Mouse (Mus musculus): Measurements from ENCODE around the gene Wwox. TPM values are rescaled to one million over a fixed set of nuclear protein-coding genes. Genes with fewer than 3 reads are reported as not detected.

Gene Wwox
- 13.3 and 13.8 TPM in 2 replicates for polyA plus RNA-seq (2014; fragmentation: Nextera tagmentation; extraction: Ambion mirVana)

DNA sequence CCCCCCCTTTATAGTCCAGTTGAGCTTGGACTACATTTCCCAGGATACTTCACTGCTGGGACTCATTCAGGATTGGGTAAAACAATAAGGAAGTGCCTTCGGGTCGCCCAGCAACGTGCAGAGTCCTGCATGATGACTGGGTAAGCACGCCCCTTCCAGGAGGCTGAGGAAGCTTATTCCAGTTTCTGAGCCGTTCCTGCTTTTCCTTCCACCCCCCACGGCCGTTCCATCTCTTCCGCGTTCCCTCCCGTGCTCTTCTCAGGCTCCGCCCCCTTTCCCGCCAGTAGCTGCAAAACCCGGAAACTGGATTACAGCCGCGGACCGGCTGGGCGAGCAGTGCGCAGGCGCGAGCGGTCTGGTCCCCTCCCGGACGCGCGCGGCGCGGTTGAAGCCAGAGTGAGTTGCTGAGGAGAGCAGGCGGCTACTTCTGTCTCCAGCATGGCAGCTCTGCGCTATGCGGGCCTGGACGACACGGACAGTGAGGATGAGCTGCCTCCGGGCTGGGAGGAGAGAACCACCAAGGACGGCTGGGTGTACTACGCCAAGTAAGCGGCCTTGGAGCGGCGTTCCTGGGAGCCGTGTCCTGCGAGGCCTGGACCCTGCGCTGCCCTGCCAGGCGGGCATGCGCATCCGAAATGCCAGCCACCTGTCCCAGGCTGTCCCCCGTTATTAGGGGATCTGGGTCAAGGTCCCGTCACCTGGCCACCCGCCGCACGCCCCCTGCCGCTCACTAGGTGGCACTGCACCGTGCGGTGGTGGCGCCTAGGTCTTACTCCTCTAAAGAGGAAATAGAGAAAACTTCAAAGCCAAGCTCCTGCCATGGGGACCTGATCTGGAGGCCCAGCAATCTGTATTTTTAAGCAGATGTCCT is at the start of gene Wwox:
Gene Wwox (plus strand): TSS at position 322 of the 871 bp plus-strand sequence.
- Histone ChIP-seq H3K9me3 (ENCODE audit: control insufficient read depth, low read length) (no peaks in the 10 kb centered on the region), H3K27me3 (ENCODE audit: control insufficient read depth, insufficient read depth, low read length) (no peaks in the 10 kb centered on the region), H3K4me3 (ENCODE audit: low read depth, low read length) (peak within 1 kb of the TSS; percentile 53), H3K9ac (replicated peaks; ENCODE audit: low read depth, low read length) (peak within 1 kb of the TSS; percentile 51), H3K36me3 (ENCODE audit: control insufficient read depth, insufficient read depth, low read length) (no peaks in the 10 kb centered on the region), H3K4me1 (ENCODE audit: control insufficient read depth, insufficient read depth, low read length) (peaks cover 10% of the 10 kb centered on the region), H3K4me2 (ENCODE audit: low read depth, low read length) (peak within 1 kb of the TSS; percentile 66), H3K27ac (ENCODE audit: low read depth, low read length) (peak within 1 kb of the TSS; percentile 58)
- WGBS, result under 1% methylated on average over 53 of the region's 54 CpGs
- peak; percentile 99 for ATAC-seq (ENCODE audit: low read depth)

- H3K27me3 ChIP-seq (ENCODE audit: control insufficient read depth, insufficient read depth, low read length), result no peaks in the 10 kb centered on the region
These were observed 48.8 kb upstream of the Wwox start for GRCm38 (mm10) chr8:114390465-114391254.

GRCm38 (mm10) chr8:114398326-114398725 is 41.1 kb upstream of the Wwox start:
- Histone ChIP-seq H3K9me3 (ENCODE audit: control insufficient read depth, low read length) (no peaks in the 10 kb centered on the region), H3K9ac (replicated peaks; ENCODE audit: low read depth, low read length) (no peak overlapping the region), H3K4me3 (ENCODE audit: low read depth, low read length) (no peak overlapping the region), H3K4me1 (ENCODE audit: control insufficient read depth, insufficient read depth, low read length) (no peaks in the 10 kb centered on the region), H3K36me3 (ENCODE audit: control insufficient read depth, insufficient read depth, low read length) (no peaks in the 10 kb centered on the region), H3K27ac (ENCODE audit: low read depth, low read length) (no peak overlapping the region), H3K27me3 (ENCODE audit: control insufficient read depth, insufficient read depth, low read length) (no peaks in the 10 kb centered on the region), H3K4me2 (ENCODE audit: low read depth, low read length) (no peak overlapping the region)
- ATAC-seq (ENCODE audit: low read depth), result no peak
- WGBS, result 90% methylated on average over 5 of the region's 5 CpGs

More at GRCm38 (mm10) chr8:114390465-114391254, 48.8 kb upstream of the Wwox start:
- no peak overlapping the region for H3K4me3 ChIP-seq (ENCODE audit: low read depth, low read length)
- H3K9me3 ChIP-seq (ENCODE audit: control insufficient read depth, low read length), result no peaks in the 10 kb centered on the region
- H3K36me3 ChIP-seq (ENCODE audit: control insufficient read depth, insufficient read depth, low read length), result no peaks in the 10 kb centered on the region
- no peak overlapping the region for H3K9ac ChIP-seq (replicated peaks; ENCODE audit: low read depth, low read length)
- no peak overlapping the region for H3K27ac ChIP-seq (ENCODE audit: low read depth, low read length)
- no peak for ATAC-seq (ENCODE audit: low read depth)
- WGBS, result 89% methylated on average over 11 of the region's 13 CpGs
- H3K4me1 ChIP-seq (ENCODE audit: control insufficient read depth, insufficient read depth, low read length), result no peaks in the 10 kb centered on the region
- no peak overlapping the region for H3K4me2 ChIP-seq (ENCODE audit: low read depth, low read length)

- no peak for ATAC-seq (ENCODE audit: low read depth)
- Histone ChIP-seq H3K4me1 (ENCODE audit: control insufficient read depth, insufficient read depth, low read length) (no peaks in the 10 kb centered on the region), H3K4me3 (ENCODE audit: low read depth, low read length) (no peak overlapping the region), H3K27ac (ENCODE audit: low read depth, low read length) (no peak overlapping the region), H3K27me3 (ENCODE audit: control insufficient read depth, insufficient read depth, low read length) (no peaks in the 10 kb centered on the region), H3K9ac (replicated peaks; ENCODE audit: low read depth, low read length) (no peak overlapping the region), H3K36me3 (ENCODE audit: control insufficient read depth, insufficient read depth, low read length) (no peaks in the 10 kb centered on the region), H3K4me2 (ENCODE audit: low read depth, low read length) (no peak overlapping the region), H3K9me3 (ENCODE audit: control insufficient read depth, low read length) (no peaks in the 10 kb centered on the region)
- WGBS, result 96% methylated on average over 5 of the region's 5 CpGs
These were observed 40.2 kb upstream of the Wwox start for GRCm38 (mm10) chr8:114399273-114399672.

- Histone ChIP-seq H3K9ac (replicated peaks; ENCODE audit: low read depth, low read length) (no peak overlapping the region), H3K4me2 (ENCODE audit: low read depth, low read length) (no peak overlapping the region), H3K9me3 (ENCODE audit: control insufficient read depth, low read length) (no peaks in the 10 kb centered on the region), H3K4me1 (ENCODE audit: control insufficient read depth, insufficient read depth, low read length) (no peaks in the 10 kb centered on the region), H3K27me3 (ENCODE audit: control insufficient read depth, insufficient read depth, low read length) (no peaks in the 10 kb centered on the region), H3K27ac (ENCODE audit: low read depth, low read length) (no peak overlapping the region), H3K4me3 (ENCODE audit: low read depth, low read length) (no peak overlapping the region), H3K36me3 (ENCODE audit: control insufficient read depth, insufficient read depth, low read length) (no peaks in the 10 kb centered on the region)
- ATAC-seq (ENCODE audit: low read depth), result no peak
- WGBS, result 48% methylated on average over 7 of the region's 7 CpGs
These were observed 37.8 kb upstream of the Wwox start for GRCm38 (mm10) chr8:114401679-114402078.

DNA sequence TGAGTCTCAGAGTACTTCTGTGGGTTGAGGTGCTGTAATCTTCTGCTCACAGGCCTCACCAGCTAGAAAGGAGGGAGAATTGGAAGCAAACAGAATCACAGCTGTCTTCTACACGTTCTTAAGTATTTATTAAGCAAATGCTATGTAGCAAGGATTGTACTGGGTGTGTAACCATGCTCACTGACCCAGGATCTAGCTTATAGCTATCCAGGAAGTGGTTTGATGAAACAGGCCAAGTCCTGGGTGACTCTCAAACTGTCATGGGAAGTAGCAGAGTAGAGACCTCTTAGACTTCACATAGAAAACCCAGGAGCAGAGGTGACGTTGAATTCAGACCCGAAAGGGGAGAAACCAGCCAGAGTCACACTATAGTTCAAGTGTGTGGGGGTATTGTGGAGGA is 28.0 kb upstream of the Wwox start:
- H3K36me3 ChIP-seq (ENCODE audit: control insufficient read depth, insufficient read depth, low read length), result no peaks in the 10 kb centered on the region
- H3K4me3 ChIP-seq (ENCODE audit: low read depth, low read length), result no peak overlapping the region
- whole genome bisulfite sequencing, result 87% methylated on average over 3 of the region's 3 CpGs
- no peak overlapping the region for H3K9ac ChIP-seq (replicated peaks; ENCODE audit: low read depth, low read length)
- H3K4me1 ChIP-seq (ENCODE audit: control insufficient read depth, insufficient read depth, low read length), result no peaks in the 10 kb centered on the region
- ATAC-seq (ENCODE audit: low read depth), result no peak
- H3K27me3 ChIP-seq (ENCODE audit: control insufficient read depth, insufficient read depth, low read length), result no peaks in the 10 kb centered on the region
- H3K4me2 ChIP-seq (ENCODE audit: low read depth, low read length), result no peak overlapping the region
- H3K27ac ChIP-seq (ENCODE audit: low read depth, low read length), result no peak overlapping the region
- no peaks in the 10 kb centered on the region for H3K9me3 ChIP-seq (ENCODE audit: control insufficient read depth, low read length)

DNA sequence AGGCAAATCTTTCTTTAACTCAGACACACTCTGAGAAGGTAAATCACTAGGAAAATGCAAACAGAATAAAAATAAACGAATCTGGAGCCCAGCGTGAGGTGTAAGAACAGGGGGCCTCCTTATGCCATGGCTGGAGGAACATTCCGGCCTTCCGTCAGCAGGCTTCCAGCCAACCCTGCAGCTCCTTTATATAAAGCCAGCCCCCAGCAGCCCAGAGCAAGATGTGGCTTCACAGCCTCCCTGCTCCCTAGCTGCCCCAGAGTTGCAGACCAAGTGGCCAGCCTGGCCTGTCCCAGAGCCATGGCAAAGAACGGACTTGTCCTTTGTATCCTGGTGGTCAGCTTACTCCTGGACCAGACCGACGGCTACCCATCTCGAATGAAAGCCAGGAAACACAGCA is 21.7 kb upstream of the Wwox start, which contains the start of gene Clec3a:
Gene Clec3a (plus strand): TSS at position 301 of the 400 bp plus-strand sequence.
- 79% methylated on average over 8 of the region's 8 CpGs for WGBS
- Histone ChIP-seq H3K36me3 (ENCODE audit: control insufficient read depth, insufficient read depth, low read length) (no peaks in the 10 kb centered on the region), H3K9ac (replicated peaks; ENCODE audit: low read depth, low read length) (no peak within 1 kb of the TSS), H3K27me3 (ENCODE audit: control insufficient read depth, insufficient read depth, low read length) (no peaks in the 10 kb centered on the region), H3K4me3 (ENCODE audit: low read depth, low read length) (no peak within 1 kb of the TSS), H3K4me1 (ENCODE audit: control insufficient read depth, insufficient read depth, low read length) (no peaks in the 10 kb centered on the region), H3K27ac (ENCODE audit: low read depth, low read length) (no peak within 1 kb of the TSS), H3K4me2 (ENCODE audit: low read depth, low read length) (no peak within 1 kb of the TSS), H3K9me3 (ENCODE audit: control insufficient read depth, low read length) (no peaks in the 10 kb centered on the region)
- no peak for ATAC-seq (ENCODE audit: low read depth)

GRCm38 (mm10) chr8:114418486-114418885 is 21.0 kb upstream of the Wwox start:
- Histone ChIP-seq H3K27ac (ENCODE audit: low read depth, low read length) (no peak overlapping the region), H3K9ac (replicated peaks; ENCODE audit: low read depth, low read length) (no peak overlapping the region), H3K4me3 (ENCODE audit: low read depth, low read length) (no peak overlapping the region), H3K27me3 (ENCODE audit: control insufficient read depth, insufficient read depth, low read length) (no peaks in the 10 kb centered on the region), H3K4me2 (ENCODE audit: low read depth, low read length) (no peak overlapping the region), H3K9me3 (ENCODE audit: control insufficient read depth, low read length) (no peaks in the 10 kb centered on the region), H3K36me3 (ENCODE audit: control insufficient read depth, insufficient read depth, low read length) (no peaks in the 10 kb centered on the region), H3K4me1 (ENCODE audit: control insufficient read depth, insufficient read depth, low read length) (no peaks in the 10 kb centered on the region)
- no peak for ATAC-seq (ENCODE audit: low read depth)
- 90% methylated on average over 5 of the region's 5 CpGs for WGBS

GRCm38 (mm10) chr8:114418904-114419303 is 20.6 kb upstream of the Wwox start:
- H3K27me3 ChIP-seq (ENCODE audit: control insufficient read depth, insufficient read depth, low read length), result no peaks in the 10 kb centered on the region
- ATAC-seq (ENCODE audit: low read depth), result no peak
- no peak overlapping the region for H3K27ac ChIP-seq (ENCODE audit: low read depth, low read length)
- no peaks in the 10 kb centered on the region for H3K36me3 ChIP-seq (ENCODE audit: control insufficient read depth, insufficient read depth, low read length)
- no peak overlapping the region for H3K4me2 ChIP-seq (ENCODE audit: low read depth, low read length)
- H3K4me1 ChIP-seq (ENCODE audit: control insufficient read depth, insufficient read depth, low read length), result no peaks in the 10 kb centered on the region
- H3K4me3 ChIP-seq (ENCODE audit: low read depth, low read length), result no peak overlapping the region
- no peaks in the 10 kb centered on the region for H3K9me3 ChIP-seq (ENCODE audit: control insufficient read depth, low read length)
- no peak overlapping the region for H3K9ac ChIP-seq (replicated peaks; ENCODE audit: low read depth, low read length)
- 71% methylated on average over 6 of the region's 6 CpGs for WGBS

Data from neural tube, embryonic 14.5 days (tissue).